Mouse (Mus musculus): ENCODE measurements around the gene Gal3st1.

- TF ChIP-seq EP300 (IDR thresholded peaks at IDR 0.05; ENCODE audit: low read depth) (no peak), CTCF (IDR thresholded peaks at IDR 0.05; ENCODE audit: low read depth) (no peak)
These were observed 18.8 kb upstream of the Gal3st1 start for GRCm38 (mm10) chr11:3964416-3965172.

Measured in liver, postnatal 0 days (tissue).